Mouse (Mus musculus) lung, adult 2 months (tissue): ENCODE results near the gene Chrna5. TPM values are rescaled to one million over a fixed set of nuclear protein-coding genes. Genes with fewer than 3 reads are reported as not detected.
"Not testable (repeated sequence)": the region's sequence is repeated elsewhere in the genome, so short reads cannot be mapped to it uniquely, and the experiment has no call there.

Experiments
- DNase-seq: peaks from one replicate; pipeline ENCODE4 v3.0.0; 2022
- H3K4me1 ChIP-seq: fragments of 200-500 bp; 2 replicates; pipeline ENCODE4 v1.6.1; 2011; ENCODE audit warnings: low read length; ENCODE audit not compliant: control insufficient read depth, insufficient read depth
- H3K4me3 ChIP-seq: fragments of 200-500 bp; replicated peaks from 2 replicates; pipeline ENCODE3; 2011; ENCODE audit warnings: low read depth, mild to moderate bottlenecking, control low read depth, low read length; ENCODE audit errors: extremely low read depth
- CTCF ChIP-seq: fragments of 200-500 bp; IDR thresholded peaks from 2 replicates; pipeline ENCODE4 v1.5.1; 2011; ENCODE audit warnings: mild to moderate bottlenecking, low read length, control low read depth; ENCODE audit not compliant: insufficient read depth
- POLR2A ChIP-seq: fragments of 200-500 bp; IDR thresholded peaks from 2 replicates; pipeline ENCODE4 v1.6.1; 2011; ENCODE audit warnings: low read depth, mild to moderate bottlenecking, control low read depth, low read length, borderline replicate concordance; ENCODE audit errors: extremely low read depth
- WGBS: fragments of 180-500 bp; shearing (Covaris S2); methylation state at CpG from one replicate; pipeline ENCODE4 v1.1.7; 2018; 5-methylcytosine and 5-hydroxymethylcytosine counted together
- polyA plus RNA-seq: library from polyadenylated mRNA; depleted of rRNA; stranded (reverse); fragments of >200 nt; gene quantifications from 2 replicates; pipeline ENCODE4 v1.2.3, GENCODE M21; 2012; rRNA removed

Chrna5 gene
- polyA plus RNA-seq: not detected in 2 replicates

GRCm38 (mm10) chr9:54980674-54981073 is at the start of gene Chrna5:
Gene Chrna5 (plus strand): TSS chr9:54980880.
- peaks cover 8% of the 10 kb centered on the region for H3K4me1 ChIP-seq
- TF ChIP-seq POLR2A (no peak), CTCF (no peak)
- peak within 1 kb of the TSS; percentile 33 for H3K4me3 ChIP-seq
- WGBS: 67% methylated on average over 8 of the region's 8 CpGs
- DNase-seq: no peak

GRCm38 (mm10) chr9:54931765-54932164 is 48.9 kb upstream of the Chrna5 start:
- TF ChIP-seq CTCF: 0 out of 2 replicates have a peak, but pooled peaks have one; percentile 8
- no peak for TF ChIP-seq POLR2A
- Histone ChIP-seq H3K4me3 (no peak overlapping the region), H3K4me1 (no peaks in the 10 kb centered on the region)
- WGBS: 14% methylated on average over 1 of the region's 1 CpGs
- no peak for DNase-seq

GRCm38 (mm10) chr9:54932379-54932778 is 48.3 kb upstream of the Chrna5 start:
- no peak for TF ChIP-seq POLR2A
- TF ChIP-seq CTCF: no peak
- 75% methylated on average over 2 of the region's 2 CpGs for whole genome bisulfite sequencing
- H3K4me3 ChIP-seq: no peak overlapping the region
- DNase-seq: no peak
- no peaks in the 10 kb centered on the region for H3K4me1 ChIP-seq

GRCm38 (mm10) chr9:54942071-54942470 is 38.6 kb upstream of the Chrna5 start:
- no peak for DNase-seq
- no peak overlapping the region for H3K4me3 ChIP-seq
- TF ChIP-seq CTCF (no peak), POLR2A (no peak)
- H3K4me1 ChIP-seq: no peaks in the 10 kb centered on the region
- WGBS: 87% methylated on average over 4 of the region's 4 CpGs

GRCm38 (mm10) chr9:54944467-54944866 is 36.2 kb upstream of the Chrna5 start:
- DNase-seq: no peak
- no peak overlapping the region for H3K4me3 ChIP-seq
- TF ChIP-seq POLR2A: no peak
- WGBS: 58% methylated on average over 2 of the region's 2 CpGs
- H3K4me1 ChIP-seq: no peaks in the 10 kb centered on the region

- Histone ChIP-seq H3K4me1 (peaks cover 2% of the 10 kb centered on the region), H3K4me3 (no peak overlapping the region)
- WGBS: 71% methylated on average over 16 of the region's 16 CpGs
- TF ChIP-seq POLR2A: no peak
- TF ChIP-seq CTCF: no peak
- no peak for DNase-seq
These were observed 34.4 kb upstream of the Chrna5 start for GRCm38 (mm10) chr9:54946256-54946655.

GRCm38 (mm10) chr9:54949465-54949864 is 31.2 kb upstream of the Chrna5 start:
- TF ChIP-seq POLR2A (no peak), CTCF (no peak)
- DNase-seq: no peak
- Histone ChIP-seq H3K4me1 (peaks cover 7% of the 10 kb centered on the region), H3K4me3 (no peak overlapping the region)

- WGBS: 30% methylated on average over 8 of the region's 8 CpGs
- H3K4me3 ChIP-seq: peak overlapping the region; percentile 98
- H3K4me1 ChIP-seq: not testable (repeated sequence)
- DNase-seq: peak; percentile 7
These were observed 30.5 kb upstream of the Chrna5 start for GRCm38 (mm10) chr9:54950162-54950561.

- Histone ChIP-seq H3K4me1 (peaks cover 7% of the 10 kb centered on the region), H3K4me3 (peak within 1 kb of the TSS; percentile 98)
- under 1% methylated on average over 65 of the region's 65 CpGs for WGBS
- peak; percentile 87 for DNase-seq
- TF ChIP-seq CTCF (no peak), POLR2A (peak; percentile 89)
These were observed 29.9 kb upstream of the Chrna5 start, which contains the start of the genes Psma4 and AY074887 for GRCm38 (mm10) chr9:54950575-54951321. Gene Psma4 (plus strand): TSS chr9:54950790. Gene AY074887 (minus strand): TSS chr9:54950998.

GRCm38 (mm10) chr9:54961059-54961458 is 19.6 kb upstream of the Chrna5 start:
- Histone ChIP-seq H3K4me3 (no peak overlapping the region), H3K4me1 (no peaks in the 10 kb centered on the region)
- 78% methylated on average over 4 of the region's 4 CpGs for WGBS
- no peak for DNase-seq
- TF ChIP-seq CTCF: no peak
- no peak for TF ChIP-seq POLR2A

GRCm38 (mm10) chr9:54963669-54964068 is 17.0 kb upstream of the Chrna5 start:
- no peak for DNase-seq
- no peak overlapping the region for H3K4me3 ChIP-seq
- no peaks in the 10 kb centered on the region for H3K4me1 ChIP-seq
- TF ChIP-seq CTCF (no peak), POLR2A (no peak)
